Mouse (Mus musculus) erythroblast, embryonic 14.5 days (primary cell): Measurements from ENCODE around the gene Nav2. TPM values are rescaled to one million over a fixed set of nuclear protein-coding genes. Genes with fewer than 3 reads are reported as not detected.

Source experiments
- H3K27me3 ChIP-seq: 2 replicates; pipeline ENCODE4 v1.6.1; 2012; ENCODE audit warnings: inconsistent platforms; ENCODE audit not compliant: control insufficient read depth
- H3K36me3 ChIP-seq: 2 replicates; pipeline ENCODE4 v1.6.1; 2012; ENCODE audit warnings: mild to moderate bottlenecking, inconsistent platforms; ENCODE audit not compliant: control insufficient read depth
- H3K4me1 ChIP-seq: 2 replicates; pipeline ENCODE4 v1.6.1; 2012; ENCODE audit warnings: inconsistent platforms; ENCODE audit not compliant: control insufficient read depth
- H3K4me3 ChIP-seq: replicated peaks from 2 replicates; pipeline ENCODE3; 2012; ENCODE audit warnings: moderate library complexity, mild to moderate bottlenecking, inconsistent platforms
- H3K9me3 ChIP-seq: 2 replicates; pipeline ENCODE4 v1.6.1; 2012; ENCODE audit warnings: low read length, inconsistent platforms, mixed read lengths; ENCODE audit not compliant: control insufficient read depth
- GATA1 ChIP-seq: IDR thresholded peaks from 2 replicates; pipeline ENCODE4 v1.6.1; 2012; ENCODE audit warnings: low read length, inconsistent platforms, mixed read lengths
- TAL1 ChIP-seq: IDR thresholded peaks from 3 replicates; pipeline ENCODE4 v1.6.1; 2012; ENCODE audit warnings: low read length, inconsistent platforms, mixed read lengths
- polyA plus RNA-seq: library from polyadenylated mRNA; stranded (reverse); fragments of >175 nt; gene quantifications from 2 replicates; pipeline ENCODE4 v1.2.3, GENCODE M21; 2012

Gene Nav2
- polyA plus RNA-seq, 1 experiment, result 0.11 TPM

DNA sequence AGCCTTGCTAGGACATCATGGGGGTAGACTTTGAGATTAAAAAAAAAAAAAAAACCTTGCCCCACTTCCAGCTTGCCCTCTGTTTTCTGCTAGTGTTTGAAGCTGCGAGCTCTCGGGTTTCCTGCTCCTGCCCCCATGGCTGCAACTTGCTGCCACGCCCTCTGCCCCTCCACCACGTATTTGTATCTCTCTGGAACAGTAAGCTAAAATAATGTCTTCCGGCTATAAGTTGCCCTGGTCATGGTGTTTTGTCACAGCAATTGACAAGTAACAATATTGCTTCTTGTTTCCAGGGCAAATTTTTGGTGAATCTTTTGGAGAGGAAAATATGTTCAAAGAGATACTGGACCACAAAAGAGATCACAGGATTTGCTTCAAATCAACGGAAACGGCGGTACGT lies 10.1 kb upstream of the Nav2 start:
- no peak overlapping the region for H3K4me3 ChIP-seq
- no peaks in the 10 kb centered on the region for H3K9me3 ChIP-seq
- peaks cover 35% of the 10 kb centered on the region for H3K27me3 ChIP-seq
- TF ChIP-seq GATA1 (no peak), TAL1 (no peak)
- H3K4me1 ChIP-seq, result no peaks in the 10 kb centered on the region
- H3K36me3 ChIP-seq, result no peaks in the 10 kb centered on the region

GRCm38 (mm10) chr7:48900408-48901167 lies 7.9 kb upstream of the Nav2 start:
- H3K9me3 ChIP-seq, result no peaks in the 10 kb centered on the region
- TF ChIP-seq GATA1 (no peak), TAL1 (no peak)
- peaks cover 35% of the 10 kb centered on the region for H3K27me3 ChIP-seq
- H3K4me1 ChIP-seq, result no peaks in the 10 kb centered on the region
- H3K36me3 ChIP-seq, result no peaks in the 10 kb centered on the region
- H3K4me3 ChIP-seq, result no peak overlapping the region

DNA sequence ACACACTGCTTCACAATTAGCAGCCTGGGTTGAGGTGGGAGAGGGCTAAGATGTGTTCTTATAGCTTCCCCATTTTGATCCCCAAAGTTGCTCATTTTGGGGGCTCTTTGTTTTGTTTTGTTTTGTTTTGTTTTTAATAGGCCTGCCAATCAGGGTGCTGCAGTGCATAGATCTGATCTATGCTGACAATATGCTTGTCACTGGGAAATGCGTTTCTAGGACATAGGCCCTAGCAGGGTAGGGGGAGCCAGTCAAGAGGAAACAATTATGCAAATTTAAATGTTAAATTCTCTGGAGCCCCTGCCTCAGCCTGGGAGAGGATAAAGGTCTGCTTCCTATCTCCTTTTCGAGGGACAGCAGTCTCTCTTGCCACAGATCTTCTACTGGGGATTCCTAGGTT lies 6.1 kb upstream of the Nav2 start:
- TF ChIP-seq GATA1 (no peak), TAL1 (no peak)
- Histone ChIP-seq H3K36me3 (no peaks in the 10 kb centered on the region), H3K4me1 (no peaks in the 10 kb centered on the region), H3K27me3 (peaks cover 30% of the 10 kb centered on the region), H3K9me3 (no peaks in the 10 kb centered on the region), H3K4me3 (no peak overlapping the region)

DNA sequence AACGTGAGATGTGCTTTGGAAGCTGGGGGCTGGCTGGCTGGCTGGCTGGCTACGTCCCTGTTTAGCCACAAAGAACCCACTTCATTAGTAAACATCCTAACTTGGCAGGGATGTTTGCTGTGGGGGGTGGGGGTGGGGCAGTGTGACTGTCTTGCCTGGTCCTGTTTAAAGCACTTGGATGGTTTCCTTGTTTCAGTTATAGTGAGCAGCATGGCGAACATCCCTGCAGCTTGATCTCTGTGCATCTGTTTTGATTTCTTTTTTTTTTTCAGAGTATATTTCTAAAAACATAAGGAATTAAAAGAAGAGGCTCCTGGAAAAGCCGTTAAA lies 791 bp downstream of the Nav2 start:
- Histone ChIP-seq H3K36me3 (no peaks in the 10 kb centered on the region), H3K4me3 (no peak overlapping the region)

GRCm38 (mm10) chr7:48910282-48910681 lies 1.8 kb downstream of the Nav2 start:
- Histone ChIP-seq H3K4me1 (peaks cover 6% of the 10 kb centered on the region), H3K4me3 (no peak overlapping the region), H3K36me3 (no peaks in the 10 kb centered on the region), H3K27me3 (no peaks in the 10 kb centered on the region), H3K9me3 (no peaks in the 10 kb centered on the region)
- TF ChIP-seq TAL1 (no peak), GATA1 (no peak)

More for the DNA sequence above, 791 bp downstream of the Nav2 start:
- Histone ChIP-seq H3K9me3 (no peaks in the 10 kb centered on the region), H3K27me3 (no peaks in the 10 kb centered on the region), H3K4me1 (peaks cover 6% of the 10 kb centered on the region)
- TF ChIP-seq GATA1 (no peak), TAL1 (no peak)

- Histone ChIP-seq H3K9me3 (no peaks in the 10 kb centered on the region), H3K4me3 (no peak overlapping the region), H3K36me3 (no peaks in the 10 kb centered on the region), H3K4me1 (peaks cover 6% of the 10 kb centered on the region), H3K27me3 (no peaks in the 10 kb centered on the region)
- TF ChIP-seq TAL1 (no peak), GATA1 (no peak)
Observed at GRCm38 (mm10) chr7:48911146-48911545, 2.6 kb downstream of the Nav2 start.

DNA sequence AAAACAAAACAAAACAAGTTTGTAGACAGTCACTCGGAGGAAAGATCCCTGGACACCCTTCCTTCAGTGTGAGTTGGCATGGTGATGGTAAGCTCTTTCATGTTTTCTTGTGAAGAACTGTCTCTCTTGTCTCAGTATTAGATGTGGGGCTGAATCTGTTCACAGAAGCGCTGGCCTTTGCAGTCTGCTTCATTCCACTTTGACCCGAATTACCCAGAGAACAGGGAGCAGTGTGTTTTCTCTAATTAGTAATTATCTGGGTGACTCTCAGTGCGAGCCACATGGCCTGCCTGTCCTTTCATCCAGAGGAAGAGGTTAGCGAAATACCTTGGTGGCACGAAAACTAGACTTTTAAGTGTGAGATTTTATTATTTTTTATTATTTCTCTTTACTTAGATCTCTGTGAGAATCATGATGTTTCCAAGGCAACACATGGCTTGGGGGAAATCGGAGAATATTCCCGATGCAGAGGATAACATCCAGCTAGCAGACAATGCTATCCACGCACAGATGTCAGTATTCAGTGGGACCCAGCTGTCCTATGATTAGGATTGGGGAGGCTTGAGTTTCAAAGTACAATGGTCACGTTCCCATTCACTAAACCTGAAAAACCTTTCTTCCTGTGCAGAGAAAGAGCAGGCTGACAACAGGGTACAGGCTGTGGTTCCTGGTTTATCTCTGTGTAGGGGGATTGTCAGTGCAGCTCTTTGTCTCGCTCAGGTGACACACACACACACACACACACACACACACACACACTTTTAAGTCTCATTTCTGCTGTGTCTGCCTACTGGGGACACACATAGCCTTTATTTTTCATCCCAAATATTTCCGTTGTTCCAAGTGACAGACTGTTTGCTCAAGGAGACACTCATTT lies 6.4 kb downstream of the Nav2 start:
- H3K36me3 ChIP-seq, result no peaks in the 10 kb centered on the region
- no peaks in the 10 kb centered on the region for H3K9me3 ChIP-seq
- H3K4me1 ChIP-seq, result no peaks in the 10 kb centered on the region
- no peak overlapping the region for H3K4me3 ChIP-seq
- TF ChIP-seq GATA1 (no peak), TAL1 (no peak)
- no peaks in the 10 kb centered on the region; the same call in 1 of the 2 replicates for H3K27me3 ChIP-seq

DNA sequence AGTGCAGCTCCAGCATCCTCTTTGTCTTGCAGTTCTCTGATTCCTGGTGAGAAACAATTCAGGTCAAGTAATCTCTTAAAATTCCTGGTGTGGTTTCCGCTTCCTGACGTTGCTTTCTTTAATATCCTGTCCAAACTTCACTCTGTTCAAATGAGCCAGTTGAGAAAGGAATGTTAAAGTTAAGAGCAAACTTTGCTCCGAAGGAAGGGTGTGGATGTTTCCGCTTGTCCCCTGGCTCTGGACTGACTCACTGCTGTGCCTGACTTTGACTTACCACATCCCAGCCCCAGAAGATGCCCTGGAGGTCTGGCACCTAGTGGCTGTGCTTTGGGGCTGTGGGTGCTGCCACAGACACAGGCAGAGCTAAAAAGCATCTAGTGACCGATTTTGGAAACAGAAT lies 8.9 kb downstream of the Nav2 start:
- Histone ChIP-seq H3K9me3 (no peaks in the 10 kb centered on the region), H3K4me3 (no peak overlapping the region), H3K4me1 (no peaks in the 10 kb centered on the region), H3K27me3 (no peaks in the 10 kb centered on the region; the same call in 1 of the 2 replicates), H3K36me3 (no peaks in the 10 kb centered on the region)
- no peak for TF ChIP-seq GATA1
- no peak for TF ChIP-seq TAL1

GRCm38 (mm10) chr7:48917988-48918387 lies 9.5 kb downstream of the Nav2 start:
- Histone ChIP-seq H3K9me3 (no peaks in the 10 kb centered on the region), H3K4me3 (no peak overlapping the region), H3K36me3 (no peaks in the 10 kb centered on the region), H3K27me3 (no peaks in the 10 kb centered on the region; the same call in 1 of the 2 replicates), H3K4me1 (no peaks in the 10 kb centered on the region)
- no peak for TF ChIP-seq TAL1
- TF ChIP-seq GATA1, result no peak
